27 mouse cellular contexts compared by ENCODE assay signal in the genomic region with DNA sequence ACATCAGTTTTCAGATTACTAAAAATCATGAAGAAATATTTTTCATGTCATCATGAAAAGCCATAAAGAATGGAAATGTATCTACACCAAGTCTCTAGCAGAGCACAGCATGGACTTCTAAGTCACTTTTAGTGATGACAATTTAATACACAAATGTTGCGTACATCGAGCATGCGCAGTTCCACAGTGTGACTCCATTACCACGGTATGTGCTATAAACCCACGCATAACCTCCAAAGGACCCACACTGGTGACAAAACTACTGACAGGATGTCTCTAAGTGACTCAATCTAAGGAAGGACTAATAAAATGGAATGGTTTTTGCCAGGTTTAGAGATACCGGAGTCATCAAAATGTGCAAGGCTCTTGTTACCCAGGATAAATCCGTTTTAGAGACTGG.
A peak's percentile ranks its signal among the peaks of the same experiment; 100 is the strongest.
DNase-seq lines count a peak whose midpoint lies in the region; ATAC-seq and TF ChIP-seq lines count a peak whose summit lies in the region.
"Had no signal": no experiment of that assay in that cellular context is flagged by ENCODE, and none has a peak within 500 bp of the region (broad histone marks: within the 10 kb centered on the region; RNA-seq: fewer than 3 reads in every experiment).

No protein-coding gene starts in this region.

- WGBS in neural tube, embryonic 15.5 days: 84% methylated on average over 7 of the region's 7 CpGs
- 57% methylated on average over 7 of the region's 7 CpGs for WGBS in olfactory bulb, adult 2 months
- WGBS in lung, adult 2 months: 93% methylated on average over 7 of the region's 7 CpGs
- WGBS in kidney, adult 2 months: 91% methylated on average over 7 of the region's 7 CpGs

- H3K36me3 ChIP-seq in neural tube, embryonic 15.5 days: no peaks in the 10 kb centered on the region
- H3K36me3 ChIP-seq in kidney, adult 2 months (ENCODE audit: control insufficient read depth, insufficient read depth, low read length): no peaks in the 10 kb centered on the region
- H3K36me3 ChIP-seq: embryonic facial prominence, embryonic 12.5 days; forebrain, embryonic 12.5 days; G1E; heart, embryonic 12.5 days; limb, embryonic 15.5 days; liver, embryonic 13.5 days had no signal

- H3K27me3 ChIP-seq in neural tube, embryonic 15.5 days (replicated peaks): no peaks in the 10 kb centered on the region
- H3K27me3 ChIP-seq in kidney, adult 2 months (replicated peaks; ENCODE audit: control insufficient read depth, insufficient read depth, low read length): no peaks in the 10 kb centered on the region; the same call in 1 of the 2 replicates
- H3K27me3 ChIP-seq: embryonic facial prominence, embryonic 12.5 days; forebrain, embryonic 12.5 days; heart, embryonic 12.5 days; limb, embryonic 15.5 days; liver, embryonic 13.5 days had no signal

- no peak for ATAC-seq in neural tube, embryonic 15.5 days (ENCODE audit: low FRiP score)

- H3K4me3 ChIP-seq in layer of hippocampus, adult 2 months: peak overlapping the region; percentile 11; the same call in 1 of the 2 replicates
- no peak overlapping the region for H3K4me3 ChIP-seq in neural tube, embryonic 15.5 days (replicated peaks)
- no peak overlapping the region for H3K4me3 ChIP-seq in olfactory bulb, adult 2 months (ENCODE audit: insufficient read depth, low read depth, low read length)
- no peak overlapping the region for H3K4me3 ChIP-seq in lung, adult 2 months (replicated peaks; ENCODE audit: extremely low read depth, low read depth, low read length)
- no peak overlapping the region for H3K4me3 ChIP-seq in kidney, adult 2 months (ENCODE audit: insufficient read depth, low read depth, low read length)
- H3K4me3 ChIP-seq: embryonic facial prominence, embryonic 12.5 days; forebrain, embryonic 12.5 days; heart, adult 2 months; heart, embryonic 12.5 days; limb, embryonic 15.5 days; liver, embryonic 13.5 days had no signal

- TF ChIP-seq POLR2A in olfactory bulb, adult 2 months (IDR thresholded peaks at IDR 0.05; ENCODE audit: insufficient read depth, low read depth, low read length): no peak
- TF ChIP-seq POLR2A in lung, adult 2 months (IDR thresholded peaks at IDR 0.05; ENCODE audit: borderline replicate concordance, extremely low read depth, low read depth, low read length): no peak
- no peak for TF ChIP-seq POLR2A in kidney, adult 2 months (IDR thresholded peaks at IDR 0.05; ENCODE audit: low read depth, low read length)

- peaks cover 9% of the 10 kb centered on the region; the same call in 1 of the 2 replicates for H3K4me1 ChIP-seq in neural tube, embryonic 15.5 days
- H3K4me1 ChIP-seq in olfactory bulb, adult 2 months (ENCODE audit: control insufficient read depth, insufficient read depth, low read length): 0 out of 2 replicates have a peak, but pooled peaks cover 2% of the 10 kb centered on the region
- no peaks in the 10 kb centered on the region for H3K4me1 ChIP-seq in lung, adult 2 months (ENCODE audit: control insufficient read depth, insufficient read depth, low read length)
- no peaks in the 10 kb centered on the region for H3K4me1 ChIP-seq in kidney, adult 2 months (ENCODE audit: control insufficient read depth, insufficient read depth, low read length)
- H3K4me1 ChIP-seq: limb, embryonic 15.5 days; liver, embryonic 13.5 days had no signal

- H3K4me2 ChIP-seq in neural tube, embryonic 15.5 days: no peak overlapping the region
- H3K4me2 ChIP-seq: embryonic facial prominence, embryonic 12.5 days; forebrain, embryonic 12.5 days; heart, embryonic 12.5 days; hindbrain, embryonic 14.5 days; limb, embryonic 15.5 days; liver, embryonic 13.5 days had no signal

- no peak overlapping the region for H3K9ac ChIP-seq in neural tube, embryonic 15.5 days (replicated peaks)
- H3K9ac ChIP-seq: embryonic facial prominence, embryonic 12.5 days; forebrain, embryonic 12.5 days; heart, embryonic 12.5 days; hindbrain, embryonic 14.5 days; limb, embryonic 15.5 days; liver, embryonic 13.5 days had no signal

- H3K27ac ChIP-seq in layer of hippocampus, adult 2 months: no peak overlapping the region
- 0 out of 2 replicates have a peak overlapping the region, but pooled peaks have one; percentile 9 for H3K27ac ChIP-seq in neural tube, embryonic 15.5 days (replicated peaks)
- peak overlapping the region; percentile 51; the same call in 1 of the 2 replicates for H3K27ac ChIP-seq in olfactory bulb, adult 2 months (ENCODE audit: insufficient read depth, low read depth, low read length)
- no peak overlapping the region for H3K27ac ChIP-seq in kidney, adult 2 months (ENCODE audit: insufficient read depth, low read depth, low read length)
- H3K27ac ChIP-seq: embryonic facial prominence, embryonic 12.5 days; forebrain, embryonic 12.5 days; heart, adult 2 months; hindbrain, embryonic 14.5 days; kidney, postnatal 0 days; limb, embryonic 15.5 days; liver, embryonic 13.5 days; macrophage had no signal

- H3K9me3 ChIP-seq in neural tube, embryonic 15.5 days (replicated peaks): no peaks in the 10 kb centered on the region
- H3K9me3 ChIP-seq: embryonic facial prominence, embryonic 12.5 days; forebrain, embryonic 12.5 days; G1E; heart, embryonic 12.5 days; limb, embryonic 15.5 days; liver, embryonic 13.5 days had no signal

- DNase-seq in layer of hippocampus, adult 2 months (ENCODE audit: low spot score in 2 of 2): no peak
- no peak for DNase-seq in layer of hippocampus, postnatal 14 days (ENCODE audit: low spot score in 2 of 2)
- no peak for DNase-seq in neural tube, embryonic 10.5 days (ENCODE audit: extremely low spot score, low spot score)
- peak; percentile 65 for DNase-seq in NIH3T3 (ENCODE audit: low read depth)
- no peak for DNase-seq in lung, adult 2 months
- DNase-seq in kidney, adult 2 months: no peak
- DNase-seq: adrenal gland, postnatal 14 days; cerebellum, adult 11 months; cerebellum, adult 9-11 months; heart, adult 2 months; kidney, adult 18-20 months; kidney, postnatal 4 days; liver, embryonic 13.5 days; lung, adult 18-20 months; right cerebral cortex, adult 18-20 months; right cerebral cortex, postnatal 4 days; thymus, postnatal 14 days had no signal

- TF ChIP-seq CTCF in layer of hippocampus, adult 2 months (conservative IDR thresholded peaks at IDR 0.05): no peak
- TF ChIP-seq CTCF in olfactory bulb, adult 2 months (IDR thresholded peaks at IDR 0.05; ENCODE audit: insufficient read depth, low read depth, low read length): no peak
- no peak for TF ChIP-seq CTCF in lung, adult 2 months (IDR thresholded peaks at IDR 0.05; ENCODE audit: insufficient read depth, low read length)
- TF ChIP-seq CTCF in kidney, adult 2 months (conservative IDR thresholded peaks at IDR 0.05; ENCODE audit: insufficient read depth, insufficient read length, low read depth, low read length): no peak

Comparison
In these comparisons a context has a peak if more than half of its experiments do, and no peak if none do; other contexts are left out.
1. H3K27ac ChIP-seq: peak in neural tube, embryonic 15.5 days (single experiment) and olfactory bulb, adult 2 months (single experiment); none in layer of hippocampus, adult 2 months (single experiment) and kidney, adult 2 months (single experiment).